Mouse (Mus musculus) embryonic fibroblast, embryonic 13.5 days (primary cell): ENCODE data around the gene Traf4.

ENCODE experiments used
- CTCF ChIP-seq: IDR thresholded peaks from 2 replicates; pipeline ENCODE4 v1.5.1; 2011; ENCODE audit warnings: mild to moderate bottlenecking, control low read depth, low read length, moderate library complexity, borderline replicate concordance; ENCODE audit not compliant: insufficient read depth
- POLR2A ChIP-seq: IDR thresholded peaks from 2 replicates; pipeline ENCODE4 v1.6.1; 2011; ENCODE audit warnings: low read depth, mild to moderate bottlenecking, control low read depth, low read length, moderate library complexity

- TF ChIP-seq POLR2A, result no peak
- no peak for TF ChIP-seq CTCF
Measured at GRCm38 (mm10) chr11:78140665-78141064, 24.7 kb downstream of the Traf4 start.
